Mouse (Mus musculus): ENCODE data around the gene Dlst.

Dlst gene

GRCm38 (mm10) chr12:85110698-85111592, at the start of gene Dlst, which contains the start of gene Prox2:
Dlst (plus strand) TSS chr12:85110833.
Prox2 (minus strand) TSS chr12:85110759.
- peak; percentile 93 to 95 for DNase-seq

- DNase-seq, result no peak
These were observed 39.6 kb upstream of the Dlst start for GRCm38 (mm10) chr12:85071043-85071442.

- DNase-seq, result no peak
These were observed 33.5 kb upstream of the Dlst start for GRCm38 (mm10) chr12:85077100-85077499.

- DNase-seq, result no peak
These were observed 26.4 kb upstream of the Dlst start for GRCm38 (mm10) chr12:85084257-85084656.

GRCm38 (mm10) chr12:85084941-85085340, 25.7 kb upstream of the Dlst start:
- no peak for DNase-seq

GRCm38 (mm10) chr12:85087845-85088244, 22.8 kb upstream of the Dlst start:
- DNase-seq, result no peak

- no peak for DNase-seq
These were observed 19.4 kb upstream of the Dlst start for GRCm38 (mm10) chr12:85091190-85091589.

GRCm38 (mm10) chr12:85092214-85092613, 18.4 kb upstream of the Dlst start:
- peak; percentile 87 to 88 for DNase-seq

- DNase-seq, result peak; percentile 57 to 71
These were observed 16.6 kb upstream of the Dlst start for GRCm38 (mm10) chr12:85094010-85094409.

GRCm38 (mm10) chr12:85094706-85095105, 15.9 kb upstream of the Dlst start:
- peak; percentile 69 to 77 for DNase-seq

GRCm38 (mm10) chr12:85095146-85095545, 15.5 kb upstream of the Dlst start:
- no peak for DNase-seq

- peak; percentile 32 to 55 for DNase-seq
These were observed 14.8 kb upstream of the Dlst start for GRCm38 (mm10) chr12:85095859-85096258.

- no peak for DNase-seq
These were observed 9.6 kb upstream of the Dlst start for GRCm38 (mm10) chr12:85101001-85101400.

GRCm38 (mm10) chr12:85101521-85102106, 9.0 kb upstream of the Dlst start:
- DNase-seq, result no peak

- DNase-seq, result no peak
These were observed 7.5 kb upstream of the Dlst start for GRCm38 (mm10) chr12:85103096-85103495.

- DNase-seq, result no peak
These were observed 5.8 kb upstream of the Dlst start for GRCm38 (mm10) chr12:85104789-85105188.

- no peak for DNase-seq
These were observed 4.3 kb upstream of the Dlst start for GRCm38 (mm10) chr12:85106292-85106691.

- no peak for DNase-seq
These were observed 2.0 kb upstream of the Dlst start for GRCm38 (mm10) chr12:85108643-85109042.

- DNase-seq, result no peak
These were observed 1.2 kb upstream of the Dlst start for GRCm38 (mm10) chr12:85109426-85109825.

GRCm38 (mm10) chr12:85110011-85110697, 479 bp upstream of the Dlst start:
- peak; percentile 30 to 33 for DNase-seq

GRCm38 (mm10) chr12:85112550-85113251, 2.1 kb downstream of the Dlst start:
- no peak for DNase-seq

- DNase-seq, result no peak
These were observed 2.7 kb downstream of the Dlst start for GRCm38 (mm10) chr12:85113337-85113736.

GRCm38 (mm10) chr12:85113917-85114316, 3.3 kb downstream of the Dlst start:
- no peak for DNase-seq

All from cerebellum, postnatal 10 days (tissue).